Mouse (Mus musculus) MEL (cell line): Measurements from ENCODE around the gene Pde4b. TPM values are rescaled to one million over a fixed set of nuclear protein-coding genes. Genes with fewer than 3 reads are reported as not detected.

Source experiments
- DNase-seq: peaks from one replicate; pipeline ENCODE4 v3.0.0; 2011; ENCODE audit warnings: low read depth, low spot score
- H3K27ac ChIP-seq: 2 replicates; pipeline ENCODE4 v1.5.1; 2012; ENCODE audit warnings: low read depth, mild to moderate bottlenecking, control low read depth, low read length, moderate library complexity; ENCODE audit not compliant: control insufficient read depth
- H3K27me3 ChIP-seq, 2 experiments: fragments of 150-350 bp in 1 of 2; sonication (generic) in 1 of 2; 2 replicates each; pipeline ENCODE4 v1.6.1; 2012; ENCODE audit warnings: low read length in 2 of 2, mild to moderate bottlenecking in 2 of 2, improper control_type of control experiment in 1 of 2, moderate library complexity in 1 of 2; ENCODE audit not compliant: insufficient read depth in 2 of 2, control insufficient read depth in 1 of 2
- H3K36me3 ChIP-seq, 2 experiments: 2 replicates each; pipeline ENCODE4 v1.6.1; 2012 to 2014; ENCODE audit warnings: low read length in 2 of 2, improper control_type of control experiment in 1 of 2, inconsistent platforms in 1 of 2, mild to moderate bottlenecking in 1 of 2; ENCODE audit not compliant: insufficient read depth in 2 of 2, control insufficient read depth in 1 of 2
- H3K4me1 ChIP-seq, 2 experiments: fragments of 150-350 bp in 1 of 2; sonication (generic) in 1 of 2; 2 replicates each; pipeline ENCODE4 v1.6.1; 2012; ENCODE audit warnings: low read length in 2 of 2, improper control_type of control experiment in 1 of 2, mild to moderate bottlenecking in 1 of 2; ENCODE audit not compliant: insufficient read depth in 2 of 2, control insufficient read depth in 1 of 2
- H3K4me3 ChIP-seq, 2 experiments: fragments of 150-350 bp in 1 of 2; sonication (generic) in 1 of 2; 2 replicates each; pipeline ENCODE4 v1.5.1; 2012; ENCODE audit warnings: low read depth in 2 of 2, low read length in 2 of 2, mild to moderate bottlenecking in 2 of 2, moderate library complexity in 2 of 2, control low read depth in 1 of 2, improper control_type of control experiment in 1 of 2; ENCODE audit not compliant: control insufficient read depth in 1 of 2, insufficient read depth in 1 of 2
- H3K79me2 ChIP-seq: 2 replicates; pipeline ENCODE4 v1.6.1; 2012; ENCODE audit warnings: mild to moderate bottlenecking, low read length, moderate library complexity; ENCODE audit not compliant: control insufficient read depth, poor library complexity, insufficient read depth
- H3K9ac ChIP-seq: 2 replicates; pipeline ENCODE4 v1.6.1; 2012; ENCODE audit warnings: low read depth, mild to moderate bottlenecking, control low read depth, low read length, moderate library complexity; ENCODE audit not compliant: control insufficient read depth, poor library complexity, severe bottlenecking
- H3K9me3 ChIP-seq: fragments of 150-350 bp; sonication (generic); replicated peaks from 2 replicates; pipeline ENCODE4 v1.6.1; 2012; ENCODE audit warnings: mild to moderate bottlenecking, low read length, improper control_type of control experiment, moderate library complexity; ENCODE audit not compliant: insufficient read depth
- CHD1 ChIP-seq: IDR thresholded peaks from 2 replicates; pipeline ENCODE4 v1.6.1; 2012; ENCODE audit warnings: low read depth, mild to moderate bottlenecking, inconsistent platforms, low read length, improper control_type of control experiment
- GABPA ChIP-seq: IDR thresholded peaks from 2 replicates; pipeline ENCODE4 v1.6.1; 2012; ENCODE audit warnings: low read depth, mild to moderate bottlenecking, inconsistent platforms, low read length, improper control_type of control experiment, moderate library complexity
- MAX ChIP-seq: IDR thresholded peaks from 2 replicates; pipeline ENCODE4 v1.6.1; 2011; ENCODE audit warnings: low read length, improper control_type of control experiment
- MAZ ChIP-seq: IDR thresholded peaks from 2 replicates; pipeline ENCODE4 v1.6.1; 2012; ENCODE audit warnings: low read depth, mild to moderate bottlenecking, inconsistent platforms, low read length, improper control_type of control experiment
- MEF2A ChIP-seq: IDR thresholded peaks from 2 replicates; pipeline ENCODE4 v1.6.1; 2014; ENCODE audit warnings: low read depth, mild to moderate bottlenecking, inconsistent platforms, low read length, improper control_type of control experiment; ENCODE audit not compliant: poor library complexity, insufficient replicate concordance, severe bottlenecking; ENCODE audit errors: extremely low read depth
- MXI1 ChIP-seq: IDR thresholded peaks from 2 replicates; pipeline ENCODE4 v1.6.1; 2011; ENCODE audit warnings: mild to moderate bottlenecking, low read depth, low read length, improper control_type of control experiment
- MYC ChIP-seq: IDR thresholded peaks from 2 replicates; pipeline ENCODE4 v1.6.1; 2011; ENCODE audit warnings: low read depth, mild to moderate bottlenecking, low read length, improper control_type of control experiment, moderate library complexity
- NELFE ChIP-seq: IDR thresholded peaks from 2 replicates; pipeline ENCODE4 v1.6.1; 2011; ENCODE audit warnings: low read depth, low read length, improper control_type of control experiment
- POLR2AphosphoS5 ChIP-seq: IDR thresholded peaks from 2 replicates; pipeline ENCODE4 v1.6.1; 2012; ENCODE audit warnings: low read depth, borderline replicate concordance, mild to moderate bottlenecking, inconsistent platforms, low read length, moderate library complexity, mixed read lengths
- SIN3A ChIP-seq: IDR thresholded peaks from 2 replicates; pipeline ENCODE4 v1.6.1; 2012; ENCODE audit warnings: low read length, improper control_type of control experiment, inconsistent platforms
- TAL1 ChIP-seq: IDR thresholded peaks from 2 replicates; pipeline ENCODE4 v1.6.1; 2012; ENCODE audit warnings: mild to moderate bottlenecking, inconsistent platforms, low read length, moderate library complexity, mixed read lengths
- TBP ChIP-seq: IDR thresholded peaks from 2 replicates; pipeline ENCODE4 v1.8.0; 2011; ENCODE audit warnings: low read depth, low read length, improper control_type of control experiment
- USF1 ChIP-seq: IDR thresholded peaks from 2 replicates; pipeline ENCODE4 v1.6.1; 2014; ENCODE audit warnings: low read depth, mild to moderate bottlenecking, inconsistent platforms, low read length, improper control_type of control experiment, moderate library complexity
- ZC3H11A ChIP-seq: IDR thresholded peaks from 2 replicates; pipeline ENCODE4 v1.6.1; 2012; ENCODE audit warnings: low read depth, mild to moderate bottlenecking, inconsistent platforms, low read length, improper control_type of control experiment
- ZKSCAN1 ChIP-seq: IDR thresholded peaks from 2 replicates; pipeline ENCODE4 v1.6.1; 2012; ENCODE audit warnings: low read depth, mild to moderate bottlenecking, inconsistent platforms, low read length, improper control_type of control experiment, moderate library complexity
- ZNF384 ChIP-seq: IDR thresholded peaks from 2 replicates; pipeline ENCODE4 v1.6.1; 2012; ENCODE audit warnings: low read depth, mild to moderate bottlenecking, inconsistent platforms, low read length, improper control_type of control experiment
- polyA plus RNA-seq, 2 experiments: library from polyadenylated mRNA; stranded (reverse) in 1 of 2; unstranded in 1 of 2; fragments of >175 nt in 1 of 2; fragments of >200 nt in 1 of 2; gene quantifications; 2 replicates each; pipeline versions ENCODE4 v1.2.1 to v1.2.4; 2012; ENCODE audit warnings: low replicate concordance in 2 of 2, low read depth in 1 of 2; ENCODE audit not compliant: insufficient read length in 2 of 2, insufficient read depth in 1 of 2, missing spikeins in 1 of 2
- total RNA-seq: library from RNA; depleted of rRNA; stranded (reverse); fragments of 300-350 nt; gene quantifications from 2 replicates; pipeline ENCODE4 v1.2.3, GENCODE M21; 2012

Gene Pde4b
- total and polyA plus RNA-seq, 3 experiments = 2.7 to 6.0 TPM; not detected in 1

GRCm38 (mm10) chr4:102570766-102571411 is 483.5 kb downstream of the Pde4b start:
- H3K4me3 ChIP-seq = peak overlapping the region; percentile 70 to 93

GRCm38 (mm10) chr4:102572031-102572430 is 484.7 kb downstream of the Pde4b start:
- Histone ChIP-seq H3K4me1 (peaks cover 0 to 38% of the 10 kb centered on the region in 2 experiments), H3K9me3 (no peaks in the 10 kb centered on the region), H3K9ac (no peak overlapping the region), H3K36me3 (peaks cover 0 to 36% of the 10 kb centered on the region in 2 experiments; a peak in 2 of 4 replicates), H3K27me3 (no peaks in the 10 kb centered on the region), H3K4me3 (peak overlapping the region in 1 of 2 experiments; percentile 13; a peak in 2 of 4 replicates), H3K27ac (no peak overlapping the region), H3K79me2 (peaks cover 15% of the 10 kb centered on the region)
- no peak for DNase-seq
- TF ChIP-seq POLR2AphosphoS5 (no peak), TAL1 (no peak), MAX (no peak), NELFE (no peak), ZKSCAN1 (no peak), TBP (no peak), ZC3H11A (no peak)

More at GRCm38 (mm10) chr4:102570766-102571411, 483.5 kb downstream of the Pde4b start:
- Histone ChIP-seq H3K79me2 (peaks cover 15% of the 10 kb centered on the region), H3K4me1 (peaks cover 0 to 31% of the 10 kb centered on the region in 2 experiments; a peak in 3 of 4 replicates), H3K27me3 (no peaks in the 10 kb centered on the region), H3K36me3 (peaks cover 0 to 34% of the 10 kb centered on the region in 2 experiments; a peak in 2 of 4 replicates), H3K9ac (peak overlapping the region; percentile 88), H3K27ac (peak overlapping the region; percentile 89), H3K9me3 (no peaks in the 10 kb centered on the region)
- TF ChIP-seq POLR2AphosphoS5 (no peak), NELFE (peak; percentile 19; the same call in 1 of the 2 replicates), MXI1 (peak; percentile 92), MAX (peak; percentile 85), MYC (peak; percentile 83), MEF2A (no peak), ZC3H11A (no peak), GABPA (no peak), SIN3A (0 out of 2 replicates have a peak, but pooled peaks have one; percentile 71), CHD1 (0 out of 2 replicates have a peak, but pooled peaks have one; percentile 48), MAZ (no peak), USF1 (no peak), ZNF384 (peak; percentile 63)
- peak; percentile 77 for DNase-seq
